Mouse (Mus musculus): ENCODE data around the gene Rhog. TPM values are rescaled to one million over a fixed set of nuclear protein-coding genes. Genes with fewer than 3 reads are reported as not detected.

Gene Rhog
- total RNA-seq (2023) = 157 TPM

GRCm38 (mm10) chr7:102255954-102256353, at the start of gene Rhog:
TSS of gene Rhog (minus strand) at chr7:102256054.

GRCm38 (mm10) chr7:102267601-102268394, 11.9 kb upstream of the Rhog start, which contains the start of gene Stim1:
TSS of gene Stim1 (plus strand) at chr7:102267806.

GRCm38 (mm10) chr7:102209756-102210721, 45.8 kb downstream of the Rhog start, which contains the start of the genes Nup98 and Pgap2:
TSS of gene Nup98 (minus strand) at chr7:102210176.
TSS of gene Pgap2 (plus strand) at chr7:102210208.

Other genes with a start within 250 kb of the Rhog start
- 8.1 TPM for gene Il18bp, start 237.4 kb downstream of the Rhog start, total RNA-seq (2023)
- 31.0 TPM for gene Rnf121, start 190.6 kb downstream of the Rhog start, total RNA-seq (2023)
- gene Xndc1, start 190.5 kb downstream of the Rhog start, total RNA-seq (2023) = 47.9 TPM
- gene Xntrpc, start 190.3 kb downstream of the Rhog start, total RNA-seq (2023) = 7.1 TPM
- gene Trpc2, start 172.9 kb downstream of the Rhog start, total RNA-seq (2023) = not detected
- 0.40 TPM for gene Art1, start 154.3 kb downstream of the Rhog start, total RNA-seq (2023)
- 0.49 TPM for gene Art5, start 146.6 kb downstream of the Rhog start, total RNA-seq (2023)
- not detected for gene Chrna10, start 139.2 kb downstream of the Rhog start, total RNA-seq (2023)
- 98.7 TPM for gene Nup98, start 45.9 kb downstream of the Rhog start, total RNA-seq (2023)
- gene Pgap2, start 45.8 kb downstream of the Rhog start, total RNA-seq (2023) = 35.3 TPM
- 174 TPM for gene Stim1, start 11.8 kb upstream of the Rhog start, total RNA-seq (2023)
- 34.5 TPM for gene Rrm1, start 185.6 kb upstream of the Rhog start, total RNA-seq (2023)
- gene Olfr543, start 225.6 kb upstream of the Rhog start, total RNA-seq (2023) = not detected
- not detected for gene Olfr544, start 232.3 kb upstream of the Rhog start, total RNA-seq (2023)
- gene Olfr545, start 243.5 kb upstream of the Rhog start, total RNA-seq (2023) = not detected